Mouse (Mus musculus): ENCODE data around the gene Fam129b.

Fam129b gene

GRCm38 (mm10) chr2:32860799-32861198 lies 15.1 kb upstream of the Fam129b start:
- no peak for DNase-seq (ENCODE audit: low read depth)

- DNase-seq (ENCODE audit: low read depth), result no peak
Observed at GRCm38 (mm10) chr2:32863317-32863716, 12.6 kb upstream of the Fam129b start.

GRCm38 (mm10) chr2:32864755-32865154 lies 11.2 kb upstream of the Fam129b start:
- peak; percentile 64 for DNase-seq (ENCODE audit: low read depth)

- DNase-seq (ENCODE audit: low read depth), result no peak
Observed at GRCm38 (mm10) chr2:32867354-32867753, 8.6 kb upstream of the Fam129b start.

GRCm38 (mm10) chr2:32869721-32870274 lies 6.1 kb upstream of the Fam129b start:
- no peak for DNase-seq (ENCODE audit: low read depth)

- DNase-seq (ENCODE audit: low read depth), result peak; percentile 60
Observed at GRCm38 (mm10) chr2:32870275-32871100, 5.4 kb upstream of the Fam129b start.

- DNase-seq (ENCODE audit: low read depth), result no peak
Observed at GRCm38 (mm10) chr2:32874070-32874469, 1.8 kb upstream of the Fam129b start.

GRCm38 (mm10) chr2:32874951-32875674 lies 801 bp upstream of the Fam129b start:
- DNase-seq (ENCODE audit: low read depth), result no peak

GRCm38 (mm10) chr2:32876490-32877302 lies 782 bp downstream of the Fam129b start:
- no peak for DNase-seq (ENCODE audit: low read depth)

GRCm38 (mm10) chr2:32877303-32877702 lies 1.4 kb downstream of the Fam129b start:
- no peak for DNase-seq (ENCODE audit: low read depth)

GRCm38 (mm10) chr2:32877761-32878393 lies 2.0 kb downstream of the Fam129b start:
- no peak for DNase-seq (ENCODE audit: low read depth)

- DNase-seq (ENCODE audit: low read depth), result no peak
Observed at GRCm38 (mm10) chr2:32878396-32878795, 2.5 kb downstream of the Fam129b start.

GRCm38 (mm10) chr2:32879593-32879992 lies 3.7 kb downstream of the Fam129b start:
- no peak for DNase-seq (ENCODE audit: low read depth)

- DNase-seq (ENCODE audit: low read depth), result no peak
Observed at GRCm38 (mm10) chr2:32881054-32881453, 5.1 kb downstream of the Fam129b start.

- no peak for DNase-seq (ENCODE audit: low read depth)
Observed at GRCm38 (mm10) chr2:32881723-32882122, 5.8 kb downstream of the Fam129b start.

GRCm38 (mm10) chr2:32882283-32883043 lies 6.5 kb downstream of the Fam129b start:
- DNase-seq (ENCODE audit: low read depth), result peak; percentile 45

- no peak for DNase-seq (ENCODE audit: low read depth)
Observed at GRCm38 (mm10) chr2:32884745-32885144, 8.8 kb downstream of the Fam129b start.

GRCm38 (mm10) chr2:32888029-32888428 lies 12.1 kb downstream of the Fam129b start:
- no peak for DNase-seq (ENCODE audit: low read depth)

GRCm38 (mm10) chr2:32888551-32888950 lies 12.6 kb downstream of the Fam129b start:
- no peak for DNase-seq (ENCODE audit: low read depth)

- peak; percentile 42 for DNase-seq (ENCODE audit: low read depth)
Observed at GRCm38 (mm10) chr2:32890280-32890679, 14.4 kb downstream of the Fam129b start.

GRCm38 (mm10) chr2:32891278-32891677 lies 15.4 kb downstream of the Fam129b start:
- no peak for DNase-seq (ENCODE audit: low read depth)

All from naive thymus-derived CD4-positive, alpha-beta T cell, adult 2 months (primary cell).